Mouse (Mus musculus) left cerebral cortex, postnatal 4 days (tissue): ENCODE measurements around the gene Fam222a. TPM values are rescaled to one million over a fixed set of nuclear protein-coding genes. Genes with fewer than 3 reads are reported as not detected.
A peak's percentile ranks its signal among the peaks of the same experiment; 100 is the strongest.

Experiments used
- DNase-seq: peaks from one replicate; pipeline ENCODE4 v3.0.0-alpha.2; 2022
- intact Hi-C: fragments of 180-260 bp; cut with DNase I; formaldehyde crosslinking; loops from one replicate; pipeline ENCODE4 v1.15.1; 2025
- total RNA-seq, 2 experiments: library from RNA; stranded (reverse); gene quantifications; 2 replicates each; pipeline ENCODE4 v1.2.3; 2021

Gene Fam222a
- total RNA-seq, 2 experiments from 2014 or later = 8.7 to 10.4 TPM

- intact Hi-C loops = no loop called here
- peak; percentile 49 for DNase-seq
These were observed 37.0 kb downstream of the Fam222a start for GRCm38 (mm10) chr5:114604781-114605290.

- intact Hi-C loops = no loop called here
- DNase-seq = no peak
These were observed 38.2 kb downstream of the Fam222a start for GRCm38 (mm10) chr5:114605981-114606380.

GRCm38 (mm10) chr5:114607651-114608050 is 39.8 kb downstream of the Fam222a start:
- intact Hi-C loops = no loop called here
- peak; percentile 93 for DNase-seq

GRCm38 (mm10) chr5:114608516-114608915 is 40.7 kb downstream of the Fam222a start:
- intact Hi-C loops = no loop called here
- DNase-seq = peak; percentile 94

- intact Hi-C loops = no loop called here
- no peak for DNase-seq
These were observed 43.4 kb downstream of the Fam222a start for GRCm38 (mm10) chr5:114611256-114611655.

- intact Hi-C loops = no loop called here
- DNase-seq = peak; percentile 57
These were observed 44.3 kb downstream of the Fam222a start for GRCm38 (mm10) chr5:114611968-114612608.

- intact Hi-C loops = no loop called here
- no peak for DNase-seq
These were observed 47.0 kb downstream of the Fam222a start for GRCm38 (mm10) chr5:114614863-114615262.

GRCm38 (mm10) chr5:114616336-114617061 is 48.7 kb downstream of the Fam222a start:
- intact Hi-C loops = no loop called here
- DNase-seq = no peak

- DNase-seq = no peak
- intact Hi-C loops = no loop called here
These were observed 50.0 kb downstream of the Fam222a start for GRCm38 (mm10) chr5:114617809-114618208.

GRCm38 (mm10) chr5:114618851-114619250 is 51.0 kb downstream of the Fam222a start:
- intact Hi-C loops = no loop called here

GRCm38 (mm10) chr5:114620305-114620704 is 52.5 kb downstream of the Fam222a start:
- intact Hi-C loops = no loop called here
- DNase-seq = no peak

More at GRCm38 (mm10) chr5:114618851-114619250, 51.0 kb downstream of the Fam222a start:
- peak; percentile 83 for DNase-seq

- intact Hi-C loops = no loop called here
- peak; percentile 79 for DNase-seq
These were observed 57.8 kb downstream of the Fam222a start for GRCm38 (mm10) chr5:114625590-114625989.

- DNase-seq = no peak
- intact Hi-C loops = no loop called here
These were observed 63.5 kb downstream of the Fam222a start for GRCm38 (mm10) chr5:114631336-114631735.

- intact Hi-C loops = no loop called here
- no peak for DNase-seq
These were observed 68.3 kb downstream of the Fam222a start for GRCm38 (mm10) chr5:114636091-114636490.

GRCm38 (mm10) chr5:114638769-114639644 is 71.2 kb downstream of the Fam222a start:
- intact Hi-C loops = no loop called here
- DNase-seq = peak; percentile 90

- intact Hi-C loops = no loop called here
- no peak for DNase-seq
These were observed 71.8 kb downstream of the Fam222a start for GRCm38 (mm10) chr5:114639645-114639957.

- intact Hi-C loops = no loop called here
- no peak for DNase-seq
These were observed 73.0 kb downstream of the Fam222a start for GRCm38 (mm10) chr5:114640809-114641208.

- intact Hi-C loops = no loop called here
- no peak for DNase-seq
These were observed 77.1 kb downstream of the Fam222a start for GRCm38 (mm10) chr5:114644918-114645317.

- no peak for DNase-seq
- intact Hi-C loops = no loop called here
These were observed 78.1 kb downstream of the Fam222a start for GRCm38 (mm10) chr5:114645916-114646315.

GRCm38 (mm10) chr5:114647211-114647974 is 79.6 kb downstream of the Fam222a start:
- no peak for DNase-seq
- intact Hi-C loops = no loop called here
